Mouse (Mus musculus) cortical plate, adult 2 months (tissue): Measurements from ENCODE around the gene Nabp1. TPM values are rescaled to one million over a fixed set of nuclear protein-coding genes. Genes with fewer than 3 reads are reported as not detected.
A peak's percentile ranks its signal among the peaks of the same experiment; 100 is the strongest.
"Not testable (repeated sequence)": the region's sequence is repeated elsewhere in the genome, so short reads cannot be mapped to it uniquely, and the experiment has no call there.

Source experiments
- H3K27ac ChIP-seq: fragments of 200-500 bp; 2 replicates; pipeline ENCODE4 v1.5.1; 2012; ENCODE audit warnings: low read length, control low read depth, inconsistent platforms; ENCODE audit not compliant: insufficient read depth
- H3K4me1 ChIP-seq: fragments of 200-500 bp; 2 replicates; pipeline ENCODE4 v1.6.1; 2011; ENCODE audit warnings: low read length; ENCODE audit not compliant: control insufficient read depth, insufficient read depth
- H3K4me3 ChIP-seq: fragments of 200-500 bp; 2 replicates; pipeline ENCODE4 v1.5.1; 2011; ENCODE audit warnings: mild to moderate bottlenecking, low read length, control low read depth; ENCODE audit not compliant: insufficient read depth
- CTCF ChIP-seq: fragments of 200-500 bp; IDR thresholded peaks from 2 replicates; pipeline ENCODE4 v1.5.1; 2011; ENCODE audit warnings: mild to moderate bottlenecking, control low read depth, low read length; ENCODE audit not compliant: insufficient read depth; ENCODE audit errors: extremely low read depth
- POLR2A ChIP-seq: fragments of 200-500 bp; IDR thresholded peaks from 2 replicates; pipeline ENCODE4 v1.6.1; 2011; ENCODE audit warnings: mild to moderate bottlenecking, low read length, control low read depth; ENCODE audit not compliant: insufficient read depth; ENCODE audit errors: extremely low read depth
- polyA plus RNA-seq: library from polyadenylated mRNA; depleted of rRNA; stranded (reverse); fragments of >200 nt; gene quantifications from 2 replicates; pipeline ENCODE4 v1.2.3, GENCODE M21; 2012

Nabp1 gene
- polyA plus RNA-seq, 1 experiment, result 9.8 TPM

- H3K27ac ChIP-seq, result no peak overlapping the region
- no peak overlapping the region for H3K4me3 ChIP-seq
- no peaks in the 10 kb centered on the region for H3K4me1 ChIP-seq
- TF ChIP-seq POLR2A, result no peak
Observed at GRCm38 (mm10) chr1:51465285-51465684, 12.9 kb downstream of the Nabp1 start.

DNA sequence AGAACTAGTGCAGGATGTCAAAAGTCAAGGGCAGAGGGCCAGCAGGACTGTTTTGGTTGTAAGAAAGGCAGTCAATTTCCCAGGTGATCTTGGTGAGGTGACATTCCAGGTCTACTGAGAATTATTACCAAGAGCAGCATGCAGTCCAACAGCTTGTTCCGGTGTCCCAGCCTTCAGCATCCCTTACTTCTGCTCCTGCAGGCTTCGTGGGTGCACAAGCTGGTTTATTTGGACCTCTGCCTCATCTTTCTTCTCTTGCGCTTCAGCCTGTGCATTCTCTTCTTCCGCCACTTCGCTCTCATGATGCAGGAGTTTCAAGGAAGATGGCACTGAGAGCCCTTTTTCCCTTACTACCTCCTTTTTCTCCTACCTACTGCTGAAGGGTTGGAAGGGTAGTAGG, 15.2 kb downstream of the Nabp1 start:
- Histone ChIP-seq H3K4me3 (no peak overlapping the region), H3K4me1 (no peaks in the 10 kb centered on the region), H3K27ac (no peak overlapping the region)
- TF ChIP-seq CTCF, result no peak
- no peak for TF ChIP-seq POLR2A

- Histone ChIP-seq H3K27ac (no peak overlapping the region), H3K4me1 (no peaks in the 10 kb centered on the region), H3K4me3 (no peak overlapping the region)
- peak; percentile 54; the same call in 1 of the 2 replicates for TF ChIP-seq CTCF
- TF ChIP-seq POLR2A, result no peak
Observed at GRCm38 (mm10) chr1:51458731-51459450, 19.3 kb downstream of the Nabp1 start.

DNA sequence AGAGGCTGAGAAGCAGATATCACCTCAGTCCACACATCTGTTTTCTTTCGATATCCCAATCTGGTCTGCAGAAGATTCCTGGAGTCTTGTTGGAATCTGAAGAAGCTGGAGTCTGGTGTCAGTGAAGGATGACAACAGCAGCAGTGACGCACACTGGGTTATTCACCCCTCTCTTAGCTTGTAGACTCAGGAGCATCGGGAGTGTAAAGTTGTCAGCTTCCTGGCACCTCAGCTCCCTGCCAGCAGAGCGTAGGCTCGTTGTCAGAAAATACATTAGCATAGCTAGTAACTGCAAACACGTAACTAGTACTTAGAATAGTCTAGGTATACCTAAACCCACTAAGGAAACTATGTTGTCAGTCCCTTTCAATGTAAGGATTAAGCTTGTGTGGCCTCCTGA, 20.1 kb downstream of the Nabp1 start:
- Histone ChIP-seq H3K4me3 (no peak overlapping the region), H3K27ac (no peak overlapping the region), H3K4me1 (no peaks in the 10 kb centered on the region)
- TF ChIP-seq CTCF, result no peak
- no peak for TF ChIP-seq POLR2A

GRCm38 (mm10) chr1:51457249-51457648, 21.0 kb downstream of the Nabp1 start:
- H3K4me1 ChIP-seq, result no peaks in the 10 kb centered on the region
- no peak overlapping the region for H3K4me3 ChIP-seq
- TF ChIP-seq CTCF (no peak), POLR2A (no peak)
- H3K27ac ChIP-seq, result no peak overlapping the region

- Histone ChIP-seq H3K4me1 (no peaks in the 10 kb centered on the region), H3K4me3 (no peak overlapping the region), H3K27ac (no peak overlapping the region)
- no peak for TF ChIP-seq CTCF
- TF ChIP-seq POLR2A, result no peak
Observed at GRCm38 (mm10) chr1:51448789-51449188, 29.4 kb downstream of the Nabp1 start.

- Histone ChIP-seq H3K27ac (no peak overlapping the region), H3K4me1 (no peaks in the 10 kb centered on the region), H3K4me3 (no peak overlapping the region)
- TF ChIP-seq POLR2A, result no peak
- TF ChIP-seq CTCF, result no peak
Observed at GRCm38 (mm10) chr1:51445854-51446460, 32.3 kb downstream of the Nabp1 start.

- no peak overlapping the region for H3K27ac ChIP-seq
- TF ChIP-seq POLR2A, result no peak
- no peak for TF ChIP-seq CTCF
- no peak overlapping the region for H3K4me3 ChIP-seq
Observed at GRCm38 (mm10) chr1:51445161-51445853, 32.9 kb downstream of the Nabp1 start.

DNA sequence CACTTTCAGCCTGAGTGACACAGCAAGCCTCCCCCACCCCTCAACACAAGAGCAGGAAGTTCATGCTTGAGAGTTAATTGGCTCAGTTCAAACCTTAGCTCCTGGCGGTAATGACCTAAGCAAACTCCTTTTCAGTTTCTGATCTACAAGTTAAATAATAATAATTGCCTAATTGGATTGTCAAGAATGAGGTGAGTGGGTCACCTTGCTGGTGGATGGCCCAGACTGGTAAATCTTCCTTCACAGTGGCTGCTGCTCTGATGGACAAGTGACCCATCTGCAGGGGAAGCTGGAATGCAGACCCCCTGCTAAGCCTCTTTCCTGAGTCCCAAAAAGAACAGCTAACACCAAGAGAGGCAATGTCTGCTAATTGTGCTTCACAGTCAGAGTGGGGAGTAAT, 48.5 kb downstream of the Nabp1 start:
- no peak for TF ChIP-seq CTCF
- TF ChIP-seq POLR2A, result no peak
- no peak overlapping the region for H3K27ac ChIP-seq
- no peaks in the 10 kb centered on the region for H3K4me1 ChIP-seq
- H3K4me3 ChIP-seq, result no peak overlapping the region

More at GRCm38 (mm10) chr1:51445161-51445853, 32.9 kb downstream of the Nabp1 start:
- H3K4me1 ChIP-seq, result no peaks in the 10 kb centered on the region

DNA sequence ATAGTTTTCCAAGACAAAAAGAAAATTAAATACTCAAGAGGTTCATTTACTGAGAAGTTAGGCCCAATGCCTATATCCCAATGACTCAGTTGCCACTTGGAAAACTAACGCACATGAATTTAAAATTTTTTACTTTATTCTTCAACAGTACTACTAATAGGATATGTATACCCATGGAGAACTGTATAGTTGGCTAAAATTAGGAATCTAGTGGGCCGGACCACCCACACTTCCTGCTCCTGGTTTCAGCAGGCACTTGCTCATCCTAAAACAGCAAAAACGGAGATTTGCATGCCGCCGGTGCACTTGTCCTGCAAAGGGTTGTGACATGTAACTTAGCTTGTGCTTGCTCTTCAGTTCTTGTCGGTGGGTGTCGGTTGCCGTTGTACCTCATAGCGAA, 51.9 kb downstream of the Nabp1 start:
- TF ChIP-seq POLR2A (no peak), CTCF (no peak)
- H3K4me1 ChIP-seq, result no peaks in the 10 kb centered on the region
- no peak overlapping the region for H3K27ac ChIP-seq
- H3K4me3 ChIP-seq, result no peak overlapping the region

GRCm38 (mm10) chr1:51421029-51421428, 57.2 kb downstream of the Nabp1 start:
- not testable (repeated sequence) for H3K4me3 ChIP-seq, H3K4me1 ChIP-seq, H3K27ac ChIP-seq
